Mouse (Mus musculus) erythroblast, embryonic 14.5 days (primary cell): ENCODE measurements around the gene Tmem161a.

Source experiments
- GATA1 ChIP-seq: IDR thresholded peaks from 2 replicates; pipeline ENCODE4 v1.6.1; 2012; ENCODE audit warnings: low read length, inconsistent platforms, mixed read lengths
- TAL1 ChIP-seq: IDR thresholded peaks from 3 replicates; pipeline ENCODE4 v1.6.1; 2012; ENCODE audit warnings: low read length, inconsistent platforms, mixed read lengths

DNA sequence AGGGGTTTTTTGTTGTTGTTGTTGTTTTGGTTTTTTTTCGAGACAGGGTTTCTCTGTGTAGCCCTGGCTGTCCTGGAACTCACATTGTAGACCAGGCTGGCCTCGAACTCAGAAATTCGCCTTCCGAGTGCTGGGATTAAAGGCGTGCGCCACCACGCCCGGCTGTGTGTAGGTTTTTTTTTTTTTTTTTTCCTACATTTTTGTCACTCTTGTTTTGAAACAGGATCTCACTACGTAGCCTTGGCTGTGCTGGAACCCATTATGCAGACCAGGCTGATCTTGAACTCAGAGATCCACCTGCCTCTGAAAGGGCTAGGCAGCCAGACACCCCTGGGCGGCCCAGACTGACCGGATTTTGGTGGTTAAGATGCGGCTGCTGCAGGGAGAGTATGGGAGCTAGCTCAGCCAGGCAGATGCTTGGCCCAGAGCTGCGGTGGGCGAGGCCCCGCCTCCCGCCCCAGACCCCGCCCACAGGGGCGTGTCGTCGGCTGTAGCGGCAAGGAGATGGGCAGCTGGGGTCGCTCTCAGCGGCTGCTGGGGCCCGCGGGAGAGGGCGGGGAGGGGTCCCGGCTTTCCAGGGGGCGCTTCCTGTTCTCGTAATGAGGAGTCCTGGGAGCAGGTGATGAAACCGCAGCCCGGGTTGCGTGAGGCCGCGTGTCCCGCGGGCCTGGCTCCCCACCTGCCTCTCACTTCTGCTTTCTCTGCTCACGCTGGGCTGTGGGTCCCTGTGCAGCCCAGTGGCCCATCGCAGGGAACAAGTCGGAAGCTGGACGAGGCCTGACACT lies 13.9 kb upstream of the Tmem161a start:
- TF ChIP-seq TAL1 (no peak), GATA1 (no peak)
